Mouse (Mus musculus) testis, adult 2 months (tissue): ENCODE data around the gene Dnase2b. TPM values are rescaled to one million over a fixed set of nuclear protein-coding genes. Genes with fewer than 3 reads are reported as not detected.

Experiments
- H3K27ac ChIP-seq: fragments of 200-500 bp; 2 replicates; pipeline ENCODE4 v1.5.1; 2012; ENCODE audit warnings: low read depth, low read length; ENCODE audit not compliant: control insufficient read depth, insufficient read depth
- H3K27me3 ChIP-seq: fragments of 200-500 bp; 2 replicates; pipeline ENCODE4 v1.6.1; 2012; ENCODE audit warnings: mild to moderate bottlenecking, low read length, moderate library complexity; ENCODE audit not compliant: control insufficient read depth, insufficient read depth
- H3K36me3 ChIP-seq: fragments of 200-500 bp; 2 replicates; pipeline ENCODE4 v1.6.1; 2012; ENCODE audit warnings: mild to moderate bottlenecking, low read length; ENCODE audit not compliant: control insufficient read depth, insufficient read depth
- H3K4me1 ChIP-seq: fragments of 200-500 bp; 2 replicates; pipeline ENCODE4 v1.6.1; 2012; ENCODE audit warnings: low read length; ENCODE audit not compliant: control insufficient read depth, insufficient read depth
- H3K4me3 ChIP-seq: fragments of 200-500 bp; 2 replicates; pipeline ENCODE4 v1.5.1; 2012; ENCODE audit warnings: low read depth, mild to moderate bottlenecking, low read length, moderate library complexity, mixed read lengths; ENCODE audit not compliant: control insufficient read depth
- CTCF ChIP-seq: fragments of 200-500 bp; IDR thresholded peaks from 2 replicates; pipeline ENCODE4 v1.5.1; 2012; ENCODE audit warnings: low read depth, mild to moderate bottlenecking, inconsistent platforms, low read length, moderate library complexity; ENCODE audit not compliant: control insufficient read depth, insufficient read depth, insufficient replicate concordance
- POLR2A ChIP-seq: fragments of 200-500 bp; IDR thresholded peaks from 2 replicates; pipeline ENCODE4 v1.6.1; 2012; ENCODE audit warnings: low read depth, mild to moderate bottlenecking, inconsistent platforms, low read length, moderate library complexity; ENCODE audit not compliant: control insufficient read depth
- polyA plus RNA-seq: library from polyadenylated mRNA; depleted of rRNA; stranded (reverse); fragments of >200 nt; gene quantifications from 2 replicates; pipeline ENCODE4 v1.2.3, GENCODE M21; 2012; rRNA removed

Dnase2b gene
- polyA plus RNA-seq, 1 experiment = not detected

- H3K36me3 ChIP-seq = no peaks in the 10 kb centered on the region
- H3K27me3 ChIP-seq = no peaks in the 10 kb centered on the region
- H3K27ac ChIP-seq = no peak overlapping the region
- H3K4me3 ChIP-seq = no peak overlapping the region
- no peaks in the 10 kb centered on the region for H3K4me1 ChIP-seq
- no peak for TF ChIP-seq CTCF
- TF ChIP-seq POLR2A = no peak
Measured at GRCm38 (mm10) chr3:146554816-146555215, 60.6 kb downstream of the Dnase2b start.

DNA sequence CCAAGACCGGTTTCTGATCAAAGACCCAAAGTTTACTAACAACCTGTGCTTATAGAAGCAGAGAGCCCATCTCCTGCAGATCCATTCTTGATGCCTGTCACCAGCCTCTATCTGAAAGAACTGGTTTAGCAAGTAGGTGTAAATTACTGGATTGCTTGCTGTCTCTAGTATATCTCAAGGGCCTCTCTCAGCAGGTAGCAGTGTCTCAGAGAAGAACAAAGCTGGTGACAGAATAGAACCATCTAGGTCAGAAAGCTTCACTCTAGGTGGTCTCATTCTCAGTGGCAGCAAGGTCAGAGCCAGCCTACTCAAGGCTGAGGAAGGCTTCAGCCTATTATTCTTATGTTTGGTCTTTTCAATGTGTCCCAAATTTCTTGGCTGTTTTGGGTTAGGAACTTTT lies 71.8 kb downstream of the Dnase2b start:
- TF ChIP-seq POLR2A (no peak), CTCF (no peak)
- Histone ChIP-seq H3K27ac (no peak overlapping the region), H3K4me1 (no peaks in the 10 kb centered on the region), H3K4me3 (no peak overlapping the region), H3K27me3 (no peaks in the 10 kb centered on the region), H3K36me3 (no peaks in the 10 kb centered on the region)

DNA sequence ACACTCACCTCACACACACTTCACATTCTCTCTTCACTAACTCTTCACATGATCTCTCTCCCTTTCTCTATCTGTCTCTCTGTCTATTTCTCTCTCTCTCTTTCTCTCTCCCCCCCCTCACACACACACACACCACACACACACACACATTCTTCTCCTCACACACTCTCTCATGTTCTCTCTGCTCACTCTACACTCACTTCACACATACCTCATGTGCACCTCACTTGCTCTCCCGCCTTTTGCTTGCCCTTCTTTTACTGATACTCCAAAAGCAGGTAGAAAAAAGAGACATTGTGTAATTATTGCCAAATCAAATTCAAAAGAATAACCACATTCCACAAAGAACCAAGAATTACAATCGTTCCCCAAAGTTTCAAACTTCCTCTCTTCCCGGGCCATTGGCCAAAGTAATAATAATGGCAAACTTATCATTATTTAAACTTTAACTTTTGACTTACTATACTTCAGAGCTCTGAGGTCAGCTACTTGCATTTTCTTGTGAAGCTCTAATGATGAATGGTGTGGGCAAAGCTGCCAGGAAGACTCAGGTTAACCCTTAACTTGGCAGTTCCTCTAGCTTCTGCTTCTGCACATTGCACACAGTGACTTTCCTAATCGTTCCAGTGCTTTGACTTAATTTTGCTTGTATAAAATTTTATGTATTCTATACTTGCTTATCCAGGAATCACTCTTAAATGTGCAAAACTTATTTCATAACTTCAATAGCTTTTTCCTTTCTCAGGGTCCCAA lies 74.7 kb downstream of the Dnase2b start:
- H3K4me1 ChIP-seq = no peaks in the 10 kb centered on the region
- no peak overlapping the region for H3K27ac ChIP-seq
- H3K4me3 ChIP-seq = no peak overlapping the region
- H3K27me3 ChIP-seq = no peaks in the 10 kb centered on the region
- no peak for TF ChIP-seq POLR2A
- no peak for TF ChIP-seq CTCF
- H3K36me3 ChIP-seq = no peaks in the 10 kb centered on the region

- TF ChIP-seq POLR2A (no peak), CTCF (no peak)
- H3K36me3 ChIP-seq = no peaks in the 10 kb centered on the region
Measured at GRCm38 (mm10) chr3:146534986-146535385, 80.4 kb downstream of the Dnase2b start.

More at GRCm38 (mm10) chr3:146534986-146535385, 80.4 kb downstream of the Dnase2b start:
- Histone ChIP-seq H3K4me1 (no peaks in the 10 kb centered on the region), H3K4me3 (no peak overlapping the region), H3K27me3 (no peaks in the 10 kb centered on the region), H3K27ac (no peak overlapping the region)

Other genes starting within 250 kb of the Dnase2b start
- 91.9 and 94.7 TPM in 2 replicates for gene Ssx2ip, start 211.0 kb downstream of the Dnase2b start, polyA plus RNA-seq
- gene Ctbs, start 165.8 kb downstream of the Dnase2b start, polyA plus RNA-seq = 1.0 and 1.6 TPM in 2 replicates
- gene Spata1, start 115.8 kb downstream of the Dnase2b start, polyA plus RNA-seq = 107 and 138 TPM in 2 replicates
- gene Gng5, start 115.8 kb downstream of the Dnase2b start, polyA plus RNA-seq = 566 and 635 TPM in 2 replicates
- 11.8 and 13.9 TPM in 2 replicates for gene Rpf1, start 94.2 kb downstream of the Dnase2b start, polyA plus RNA-seq
- gene Uox, start 45.2 kb downstream of the Dnase2b start, polyA plus RNA-seq = 0.11 and 0.75 TPM in 2 replicates
- gene 4930503B20Rik, start 35.7 kb upstream of the Dnase2b start, polyA plus RNA-seq = 205 and 256 TPM in 2 replicates
- 0.71 TPM in 1 of 2 replicates, not detected in the other for gene Samd13, start 70.0 kb upstream of the Dnase2b start, polyA plus RNA-seq
- 4.0 and 4.2 TPM in 2 replicates for gene Prkacb, start 197.4 kb upstream of the Dnase2b start, polyA plus RNA-seq
- gene Ttll7, start 236.8 kb upstream of the Dnase2b start, polyA plus RNA-seq = 22.7 and 24.6 TPM in 2 replicates